Mouse (Mus musculus) liver, embryonic 14 days (tissue): ENCODE measurements around the gene Hipk1. TPM values are rescaled to one million over a fixed set of nuclear protein-coding genes. Genes with fewer than 3 reads are reported as not detected.

Experiments used
- polyA plus RNA-seq: library from polyadenylated mRNA; depleted of rRNA; stranded (reverse); fragments of >200 nt; gene quantifications from 2 replicates; pipeline ENCODE4 v1.2.3, GENCODE M21; 2012; rRNA removed

Hipk1 gene
- polyA plus RNA-seq = 18.4 and 25.2 TPM in 2 replicates

DNA sequence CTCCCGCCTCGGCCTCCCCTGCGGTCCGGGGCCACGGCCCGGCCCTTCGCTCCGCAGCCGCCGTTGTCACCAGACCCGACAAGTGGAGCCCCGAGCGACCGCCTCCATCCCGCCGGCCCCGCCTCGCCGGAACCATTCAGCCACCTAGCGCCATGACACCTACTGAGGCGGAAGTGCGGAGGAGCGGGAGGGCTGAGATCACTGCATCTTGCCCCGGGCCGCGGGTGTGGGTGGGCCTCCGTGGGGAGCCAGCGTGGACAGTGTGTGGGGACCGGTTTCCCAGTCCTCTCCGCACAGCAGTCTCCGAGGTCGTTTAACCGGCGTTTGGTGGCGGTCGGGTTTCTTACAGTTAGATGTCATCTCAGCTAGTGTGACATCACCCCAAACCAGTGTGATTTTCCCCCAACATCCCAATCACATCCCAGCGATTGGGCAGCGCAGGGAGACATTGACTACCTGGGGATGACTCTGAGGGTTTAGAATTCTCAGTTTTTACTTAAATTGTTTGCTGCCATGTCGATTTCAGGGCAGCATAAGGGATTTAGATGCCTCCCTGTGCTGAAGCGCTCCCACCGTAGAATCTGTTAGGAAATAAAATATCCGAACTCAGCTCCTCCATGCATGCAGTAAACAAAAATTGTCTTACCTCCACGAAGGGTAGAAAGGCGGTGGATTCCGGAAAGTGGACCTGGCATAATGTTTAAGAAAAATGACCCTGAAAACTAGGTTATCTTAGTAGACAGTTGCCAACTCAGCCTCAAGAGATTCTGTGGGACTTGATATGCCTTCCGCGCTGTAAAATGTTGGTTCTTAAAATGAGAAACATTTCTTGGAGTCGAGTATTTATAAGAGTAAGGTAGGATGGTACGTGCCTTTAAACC is at the start of gene Hipk1:
TSS of gene Hipk1 (minus strand) at position 334 of the 881 bp plus-strand sequence.

DNA sequence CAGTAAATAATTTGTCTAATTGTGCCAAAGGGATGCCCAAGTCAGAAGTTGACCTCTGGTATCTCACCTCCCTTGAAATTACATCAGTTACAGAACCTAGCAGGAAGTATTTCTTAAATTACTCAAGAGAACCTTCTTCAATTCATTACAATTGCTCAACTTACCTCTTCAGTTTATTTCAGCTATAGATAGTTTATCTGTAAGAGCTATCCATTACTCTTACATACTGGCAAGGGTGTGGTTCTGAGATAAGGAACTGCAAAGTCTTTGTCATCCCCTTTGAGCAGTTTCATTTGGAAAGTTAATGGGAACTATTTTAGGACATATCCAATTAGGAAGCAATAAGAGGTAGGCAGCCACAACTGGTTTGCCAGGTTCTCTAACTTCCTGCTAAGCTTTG is 41.1 kb upstream of the Hipk1 start, which contains the start of gene Bcl2l15:
TSS of gene Bcl2l15 (plus strand) at position 176 of the 400 bp plus-strand sequence.

DNA sequence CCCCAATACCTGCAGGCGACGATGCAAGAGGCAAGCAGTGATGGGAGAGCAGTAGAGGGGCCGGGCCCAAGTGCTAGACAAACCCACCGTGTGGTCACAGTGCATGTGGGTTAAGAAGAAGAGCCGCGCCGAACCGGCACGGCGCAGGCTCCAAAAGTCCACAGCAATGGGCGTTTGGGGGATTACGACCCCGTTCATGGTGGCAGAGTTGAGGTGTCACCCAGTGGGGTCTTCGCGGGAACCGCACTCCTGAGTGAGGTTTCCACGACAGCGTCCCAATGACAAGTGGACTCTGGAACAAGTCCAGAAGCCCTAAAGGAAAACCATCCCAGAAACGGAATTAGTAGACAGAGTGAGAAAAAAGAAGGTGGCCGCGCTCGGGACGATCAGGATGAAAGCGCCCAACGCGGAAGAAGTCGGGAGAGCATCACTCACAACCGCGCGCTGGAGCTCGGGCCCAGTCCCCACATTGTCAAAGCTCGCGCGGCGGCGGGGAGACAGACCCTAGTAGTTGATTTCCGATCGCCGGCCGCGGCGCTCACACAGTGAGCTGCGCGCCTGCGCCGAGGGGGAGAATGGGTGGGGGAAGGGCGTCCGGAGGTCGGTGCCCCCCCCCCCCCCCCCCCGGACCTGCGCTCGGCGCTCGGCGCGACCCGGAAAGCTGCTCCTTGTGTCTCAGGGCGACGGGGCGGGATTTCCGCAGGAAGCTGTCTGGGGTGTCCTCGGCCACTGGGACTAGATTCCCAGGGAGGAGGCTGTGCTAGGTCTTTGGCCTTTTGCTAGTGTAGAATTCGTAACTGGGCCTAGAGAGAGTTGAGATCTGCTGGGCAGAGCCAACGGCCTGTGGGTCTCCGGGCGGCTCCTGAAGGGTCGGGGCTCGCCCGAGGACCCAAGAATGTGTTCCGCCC is 17.8 kb upstream of the Hipk1 start, which contains the start of the genes Dclre1b, Ap4b1 and Gm43064:
TSS of gene Dclre1b (minus strand) at position 554 of the 908 bp plus-strand sequence.
TSS of gene Ap4b1 (plus strand) at position 630 of the 908 bp plus-strand sequence.
TSS of gene Gm43064 (plus strand) at position 683 of the 908 bp plus-strand sequence.

DNA sequence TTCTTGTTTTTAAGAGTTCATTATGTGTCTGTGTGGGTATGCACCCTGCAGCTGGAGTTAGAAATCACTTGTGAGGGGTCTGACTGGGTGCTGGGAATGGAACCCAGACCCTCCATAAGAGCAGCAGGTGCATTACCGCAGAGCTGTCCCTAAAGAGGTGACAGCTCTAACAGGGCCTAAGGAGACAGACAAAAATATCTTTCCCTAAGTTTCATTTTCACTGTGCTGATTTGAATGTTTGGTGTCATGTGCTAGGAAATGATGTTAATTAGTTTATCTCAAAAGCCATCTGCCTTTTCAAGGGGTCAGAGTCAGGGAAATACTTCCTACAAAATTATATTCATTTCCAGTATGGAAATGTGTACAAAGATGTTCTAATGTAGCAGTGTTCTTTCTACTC is 52.0 kb downstream of the Hipk1 start, which contains the start of gene Gm10964:
TSS of gene Gm10964 (plus strand) at position 38 of the 400 bp plus-strand sequence.

DNA sequence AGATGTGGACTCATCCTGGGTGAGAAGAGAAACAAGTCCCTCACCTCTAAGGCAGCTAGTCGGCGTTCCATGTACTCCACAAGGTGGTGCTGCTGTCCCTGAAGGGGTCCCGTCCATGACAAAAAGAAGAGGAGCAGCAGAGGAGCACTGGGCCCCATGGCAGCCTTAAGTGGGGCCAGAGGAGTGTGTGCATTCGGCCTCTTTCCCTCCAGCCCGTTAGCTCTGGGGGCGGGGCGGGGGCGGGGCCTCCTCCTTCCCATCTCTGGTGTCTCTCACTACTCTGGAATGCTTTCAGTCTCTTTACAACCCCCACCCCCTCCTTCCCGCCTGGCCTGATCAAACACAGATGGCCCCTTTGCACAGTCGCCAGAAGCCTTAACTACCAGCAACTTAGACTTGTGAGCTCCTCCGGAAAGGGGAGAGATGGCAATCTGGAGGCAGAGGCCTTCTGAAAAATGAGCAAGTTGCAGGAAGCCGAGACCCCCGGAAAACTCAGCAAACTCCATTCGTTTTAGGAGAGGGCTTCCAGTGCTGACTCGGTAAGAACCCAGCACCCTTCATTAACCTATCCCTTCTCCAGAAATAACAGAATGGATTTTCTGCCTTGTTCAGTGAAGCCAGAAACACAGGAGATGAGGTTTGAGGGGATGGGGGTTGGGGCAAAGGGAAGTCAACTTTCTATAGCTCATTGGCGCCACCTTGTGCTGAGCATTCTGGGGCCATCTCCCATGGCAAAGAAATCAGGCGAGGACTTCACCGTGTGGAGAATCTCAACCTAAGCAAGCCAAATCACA is 53.4 kb downstream of the Hipk1 start, which contains the start of gene Olfml3:
TSS of gene Olfml3 (minus strand) at position 224 of the 794 bp plus-strand sequence.

Other genes starting within 250 kb of the Hipk1 start
- 0.01 TPM in 1 of 2 replicates, not detected in the other for gene Syt6, start 216.3 kb downstream of the Hipk1 start, polyA plus RNA-seq
- gene Atg4a-ps, start 145.5 kb downstream of the Hipk1 start, polyA plus RNA-seq = 0.13 and 0.20 TPM in 2 replicates
- gene Olfml3, start 53.6 kb downstream of the Hipk1 start, polyA plus RNA-seq = 1.1 and 1.4 TPM in 2 replicates
- gene Gm10964, start 52.2 kb downstream of the Hipk1 start, polyA plus RNA-seq = not detected in 2 replicates
- 8.2 and 9.1 TPM in 2 replicates for gene Dclre1b, start 17.9 kb upstream of the Hipk1 start, polyA plus RNA-seq
- gene Ap4b1, start 18.0 kb upstream of the Hipk1 start, polyA plus RNA-seq = 10.8 and 13.1 TPM in 2 replicates
- gene Gm43064, start 18.0 kb upstream of the Hipk1 start, polyA plus RNA-seq = 0.90 and 1.2 TPM in 2 replicates
- gene Bcl2l15, start 41.0 kb upstream of the Hipk1 start, polyA plus RNA-seq = 2.8 and 3.1 TPM in 2 replicates
- 1.4 and 2.0 TPM in 2 replicates for gene Ptpn22, start 68.2 kb upstream of the Hipk1 start, polyA plus RNA-seq
- gene Rsbn1, start 122.6 kb upstream of the Hipk1 start, polyA plus RNA-seq = 3.0 and 3.9 TPM in 2 replicates
- 3.4 and 3.6 TPM in 2 replicates for gene Phtf1, start 176.5 kb upstream of the Hipk1 start, polyA plus RNA-seq